Mouse (Mus musculus): ENCODE data around the gene Acadl. TPM values are rescaled to one million over a fixed set of nuclear protein-coding genes. Genes with fewer than 3 reads are reported as not detected.

Gene Acadl
- polyA plus RNA-seq, 1 experiment = 26.4 TPM

DNA sequence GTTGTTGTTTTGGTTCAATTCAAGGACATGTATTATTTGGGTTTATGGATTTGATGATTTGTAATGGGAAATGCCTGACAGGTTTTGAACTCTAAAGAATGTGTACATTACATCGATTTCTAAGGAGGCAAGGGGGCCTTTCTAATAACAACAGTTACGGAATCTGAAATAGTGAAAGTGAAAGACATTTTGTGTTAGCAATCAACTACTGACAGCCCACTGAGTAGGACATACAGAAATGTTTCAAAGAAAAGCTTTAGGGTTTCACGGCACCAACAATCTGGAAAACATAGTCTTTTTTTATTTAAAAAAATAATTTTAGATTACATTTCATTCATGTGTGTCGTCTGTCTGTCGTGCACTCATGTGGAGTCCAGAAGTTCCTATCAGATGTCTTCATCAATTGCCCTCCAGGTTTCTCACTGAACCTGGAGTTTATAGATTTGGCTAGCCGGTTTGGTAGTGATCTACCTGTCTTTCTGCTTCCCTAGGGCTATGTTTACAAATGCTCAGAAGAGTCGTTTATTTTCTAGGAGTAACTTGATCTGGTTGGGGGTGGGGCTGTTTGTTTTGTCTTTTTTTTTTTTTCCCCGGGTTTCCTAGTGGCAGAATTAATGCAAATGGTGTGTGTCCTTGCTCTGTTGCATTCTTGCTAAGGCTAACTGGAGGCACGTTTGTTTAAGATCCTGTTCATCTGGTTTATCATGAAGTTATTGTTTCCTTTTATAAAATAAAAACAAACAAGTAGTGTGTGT is 841 bp upstream of the Acadl start:
- Histone ChIP-seq H3K4me3 (ENCODE audit: low read depth, low read length) (no peak overlapping the region), H3K4me1 (ENCODE audit: control insufficient read depth, insufficient read depth, insufficient read length, low read length) (peaks cover 7% of the 10 kb centered on the region; the same call in 1 of the 2 replicates), H3K27ac (ENCODE audit: insufficient read depth, low read depth, low read length) (no peak overlapping the region), H3K36me3 (ENCODE audit: control insufficient read depth, insufficient read depth, low read length) (peaks cover 2% of the 10 kb centered on the region; the same call in 1 of the 2 replicates), H3K27me3 (ENCODE audit: control insufficient read depth, insufficient read depth, low read length) (no peaks in the 10 kb centered on the region)
- 2% methylated on average over 9 of the region's 9 CpGs for WGBS
- TF ChIP-seq CTCF (IDR thresholded peaks at IDR 0.05; ENCODE audit: extremely low read depth, insufficient read length, insufficient replicate concordance, low read depth, low read length) (no peak), POLR2A (IDR thresholded peaks at IDR 0.05; ENCODE audit: low read depth, low read length) (no peak)

DNA sequence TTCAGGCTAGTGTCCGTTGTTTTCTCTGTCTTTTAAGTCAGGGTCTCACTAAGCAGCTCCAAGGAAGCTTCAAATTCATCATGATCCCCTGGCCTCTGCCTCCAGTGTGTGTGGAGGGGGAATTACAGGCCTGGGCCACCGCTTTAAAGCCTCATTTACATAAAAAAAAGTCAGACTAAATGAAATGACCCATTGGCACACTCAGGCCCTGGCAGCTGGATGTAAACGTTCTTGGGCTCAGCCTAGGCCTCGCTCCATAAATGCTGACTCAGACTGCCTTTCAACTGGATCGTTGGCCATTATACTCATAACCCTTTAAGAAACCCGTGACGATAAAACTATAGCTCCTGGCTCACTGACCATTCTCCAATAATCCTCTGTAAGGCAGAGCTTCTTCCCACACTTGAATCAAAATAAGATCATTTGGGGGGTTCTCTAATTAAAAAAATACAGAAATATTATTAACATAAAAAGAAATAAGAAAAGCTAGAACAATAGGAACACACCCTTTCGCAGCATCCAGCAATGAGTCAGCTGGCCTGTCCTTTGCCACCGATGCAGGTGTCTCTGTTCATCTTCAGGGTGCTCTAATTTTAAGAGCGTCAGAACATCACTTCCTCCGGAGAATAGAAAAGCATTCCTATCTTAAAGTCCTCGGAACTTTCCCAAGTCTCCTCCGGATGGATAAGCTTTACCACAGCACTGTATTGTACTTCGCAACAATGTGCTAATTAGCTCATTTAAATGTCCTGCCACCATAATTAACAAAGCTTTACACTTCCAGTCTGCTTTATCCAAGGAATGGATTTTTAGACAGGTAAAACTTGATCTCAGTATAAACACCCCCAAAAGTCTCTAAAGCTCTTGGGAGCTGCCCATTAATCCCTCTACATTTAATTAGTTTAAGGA is 1.1 kb downstream of the Acadl start:
- TF ChIP-seq POLR2A (IDR thresholded peaks at IDR 0.05; ENCODE audit: low read depth, low read length) (no peak), CTCF (IDR thresholded peaks at IDR 0.05; ENCODE audit: extremely low read depth, insufficient read length, insufficient replicate concordance, low read depth, low read length) (no peak)
- no peaks in the 10 kb centered on the region for H3K27me3 ChIP-seq (ENCODE audit: control insufficient read depth, insufficient read depth, low read length)
- peaks cover 15% of the 10 kb centered on the region for H3K36me3 ChIP-seq (ENCODE audit: control insufficient read depth, insufficient read depth, low read length)
- no peak overlapping the region for H3K27ac ChIP-seq (ENCODE audit: insufficient read depth, low read depth, low read length)
- WGBS = 14% methylated on average over 14 of the region's 14 CpGs
- peak overlapping the region; percentile 78 for H3K4me3 ChIP-seq (ENCODE audit: low read depth, low read length)
- peaks cover 7% of the 10 kb centered on the region; the same call in 1 of the 2 replicates for H3K4me1 ChIP-seq (ENCODE audit: control insufficient read depth, insufficient read depth, insufficient read length, low read length)

DNA sequence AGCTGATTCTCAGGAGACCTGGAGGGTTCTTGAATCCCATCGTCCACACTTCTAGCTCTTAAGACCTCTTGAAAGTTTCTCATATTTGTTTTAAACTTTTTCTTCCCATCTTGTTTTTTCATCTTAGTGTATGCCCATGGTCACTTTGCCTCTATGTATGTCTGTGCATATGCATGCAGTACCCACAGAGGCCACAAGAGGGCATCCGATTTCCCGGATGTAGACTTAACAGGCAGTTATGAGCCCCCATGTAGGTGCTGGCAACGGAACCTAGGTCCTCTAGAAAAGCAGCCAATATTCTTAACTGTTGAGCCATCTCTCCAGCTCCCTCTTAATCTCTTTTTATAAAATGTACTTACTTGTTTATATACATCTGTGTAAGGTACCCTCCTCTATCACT is 15.6 kb downstream of the Acadl start:
- no peak overlapping the region for H3K4me3 ChIP-seq (ENCODE audit: low read depth, low read length)

DNA sequence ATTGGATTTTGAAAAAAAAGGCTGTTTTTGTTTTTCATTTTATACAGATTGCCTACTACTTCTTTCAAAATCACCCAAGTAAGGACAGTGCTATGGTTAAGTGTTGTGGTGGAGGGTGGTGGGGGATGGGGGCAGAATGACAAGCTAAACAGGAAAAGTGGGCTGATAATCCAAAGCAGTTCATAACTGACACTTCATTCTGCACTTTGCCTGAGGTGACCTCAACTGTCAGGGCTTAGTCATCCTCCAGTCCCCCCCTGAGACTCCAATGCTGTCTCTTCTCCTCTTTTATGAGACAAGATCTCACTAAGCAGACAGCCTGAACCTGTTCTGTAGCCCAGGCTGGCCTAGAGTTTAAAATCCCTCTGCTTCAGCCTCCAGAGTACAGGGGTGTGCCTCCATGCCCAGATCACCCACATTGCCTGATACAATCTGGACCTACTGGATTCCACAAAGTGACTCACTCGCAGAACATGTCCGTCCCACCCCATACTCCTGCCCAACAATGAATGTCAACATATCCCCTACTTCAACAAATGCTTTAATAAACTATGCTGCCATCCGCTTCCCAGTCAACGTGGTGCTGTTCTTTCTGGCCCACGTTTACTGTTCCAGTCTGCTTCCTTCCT is 17.3 kb downstream of the Acadl start:
- no peak overlapping the region for H3K27ac ChIP-seq (ENCODE audit: insufficient read depth, low read depth, low read length)
- H3K4me3 ChIP-seq (ENCODE audit: low read depth, low read length) = no peak overlapping the region
- TF ChIP-seq CTCF (IDR thresholded peaks at IDR 0.05; ENCODE audit: extremely low read depth, insufficient read length, insufficient replicate concordance, low read depth, low read length) (no peak), POLR2A (IDR thresholded peaks at IDR 0.05; ENCODE audit: low read depth, low read length) (no peak)
- H3K36me3 ChIP-seq (ENCODE audit: control insufficient read depth, insufficient read depth, low read length) = peaks cover 43% of the 10 kb centered on the region
- no peaks in the 10 kb centered on the region for H3K27me3 ChIP-seq (ENCODE audit: control insufficient read depth, insufficient read depth, low read length)
- 87% methylated on average over 5 of the region's 5 CpGs for WGBS
- peaks cover 2% of the 10 kb centered on the region; the same call in 1 of the 2 replicates for H3K4me1 ChIP-seq (ENCODE audit: control insufficient read depth, insufficient read depth, insufficient read length, low read length)

More for the DNA sequence above, 15.6 kb downstream of the Acadl start:
- TF ChIP-seq POLR2A (IDR thresholded peaks at IDR 0.05; ENCODE audit: low read depth, low read length) (no peak), CTCF (IDR thresholded peaks at IDR 0.05; ENCODE audit: extremely low read depth, insufficient read length, insufficient replicate concordance, low read depth, low read length) (peak; percentile 65; the same call in 1 of the 2 replicates)
- Histone ChIP-seq H3K27ac (ENCODE audit: insufficient read depth, low read depth, low read length) (no peak overlapping the region), H3K36me3 (ENCODE audit: control insufficient read depth, insufficient read depth, low read length) (peaks cover 50% of the 10 kb centered on the region), H3K27me3 (ENCODE audit: control insufficient read depth, insufficient read depth, low read length) (no peaks in the 10 kb centered on the region), H3K4me1 (ENCODE audit: control insufficient read depth, insufficient read depth, insufficient read length, low read length) (no peaks in the 10 kb centered on the region)
- 96% methylated on average over 4 of the region's 4 CpGs for WGBS

DNA sequence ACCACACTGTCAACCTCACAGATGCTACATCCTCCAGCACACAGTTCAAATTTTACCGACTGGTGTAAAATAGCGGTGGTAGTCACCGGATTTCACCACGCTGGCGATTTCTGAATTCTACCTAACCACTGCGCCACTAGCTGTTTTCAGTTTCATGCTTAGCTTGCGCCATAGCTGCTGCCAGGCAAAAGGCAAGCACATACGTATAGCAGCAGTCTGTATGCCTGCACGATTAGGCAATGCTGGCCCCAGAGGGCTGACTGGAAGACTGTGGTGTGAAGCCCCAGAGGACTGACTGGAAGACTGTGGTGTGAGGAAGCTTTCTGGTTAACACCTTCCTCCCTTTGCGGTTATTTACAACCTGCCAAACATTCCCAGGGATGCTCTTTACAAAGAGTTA is 21.1 kb downstream of the Acadl start:
- H3K27me3 ChIP-seq (ENCODE audit: control insufficient read depth, insufficient read depth, low read length) = no peaks in the 10 kb centered on the region
- no peak overlapping the region for H3K27ac ChIP-seq (ENCODE audit: insufficient read depth, low read depth, low read length)
- H3K36me3 ChIP-seq (ENCODE audit: control insufficient read depth, insufficient read depth, low read length) = peaks cover 21% of the 10 kb centered on the region
- 91% methylated on average over 10 of the region's 10 CpGs for WGBS
- H3K4me3 ChIP-seq (ENCODE audit: low read depth, low read length) = no peak overlapping the region
- H3K4me1 ChIP-seq (ENCODE audit: control insufficient read depth, insufficient read depth, insufficient read length, low read length) = peaks cover 4% of the 10 kb centered on the region; the same call in 1 of the 2 replicates
- no peak for TF ChIP-seq POLR2A (IDR thresholded peaks at IDR 0.05; ENCODE audit: low read depth, low read length)
- no peak for TF ChIP-seq CTCF (IDR thresholded peaks at IDR 0.05; ENCODE audit: extremely low read depth, insufficient read length, insufficient replicate concordance, low read depth, low read length)

DNA sequence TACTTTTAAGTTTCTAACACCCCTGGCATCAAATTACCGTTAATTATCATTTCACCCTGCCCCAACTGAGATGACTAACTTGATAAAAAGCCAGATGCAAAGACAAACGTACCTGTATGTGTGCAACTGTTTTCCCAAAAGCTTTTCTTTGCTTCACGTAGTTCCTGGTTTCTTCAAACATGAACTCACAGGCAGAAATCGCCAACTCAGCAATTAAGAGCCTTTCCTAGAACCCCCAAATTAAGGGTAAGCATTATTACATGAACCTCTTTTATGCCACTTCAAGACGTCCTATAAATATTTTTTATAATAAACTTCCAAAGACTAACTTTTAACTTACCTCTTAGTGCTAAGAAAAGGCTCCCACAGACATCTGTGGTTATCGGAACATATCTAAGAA is 21.6 kb downstream of the Acadl start:
- no peak for TF ChIP-seq CTCF (IDR thresholded peaks at IDR 0.05; ENCODE audit: extremely low read depth, insufficient read length, insufficient replicate concordance, low read depth, low read length)
- no peak for TF ChIP-seq POLR2A (IDR thresholded peaks at IDR 0.05; ENCODE audit: low read depth, low read length)
- Histone ChIP-seq H3K4me3 (ENCODE audit: low read depth, low read length) (no peak overlapping the region), H3K27me3 (ENCODE audit: control insufficient read depth, insufficient read depth, low read length) (no peaks in the 10 kb centered on the region), H3K27ac (ENCODE audit: insufficient read depth, low read depth, low read length) (no peak overlapping the region), H3K4me1 (ENCODE audit: control insufficient read depth, insufficient read depth, insufficient read length, low read length) (peaks cover 4% of the 10 kb centered on the region; the same call in 1 of the 2 replicates), H3K36me3 (ENCODE audit: control insufficient read depth, insufficient read depth, low read length) (peaks cover 21% of the 10 kb centered on the region)
- 81% methylated on average over 6 of the region's 6 CpGs for WGBS
